Mouse (Mus musculus) midbrain, embryonic 16.5 days (tissue): ENCODE data around the gene Cbx6. TPM values are rescaled to one million over a fixed set of nuclear protein-coding genes. Genes with fewer than 3 reads are reported as not detected.

ENCODE experiments used
- ATAC-seq: fragments of 200-750 bp; cut with Nextera tagmentation; 2 replicates; pipeline ENCODE4 v1.8.0; 2017; ENCODE audit warnings: moderate TSS enrichment
- H3K27ac ChIP-seq: fragments of 300-500 bp; sonication (generic); 2 replicates; pipeline ENCODE4 v1.5.1; 2014; ENCODE audit warnings: mild to moderate bottlenecking, low read length, mixed read lengths
- H3K27me3 ChIP-seq: fragments of 300-500 bp; sonication (generic); 2 replicates; pipeline ENCODE4 v1.6.1; 2014; ENCODE audit warnings: low read depth, low read length, mixed read lengths; ENCODE audit not compliant: control insufficient read depth, insufficient read depth
- H3K36me3 ChIP-seq: fragments of 300-500 bp; sonication (generic); 2 replicates; pipeline ENCODE4 v1.6.1; 2014; ENCODE audit warnings: mild to moderate bottlenecking, low read length, moderate library complexity, mixed read lengths; ENCODE audit not compliant: control insufficient read depth, insufficient read depth
- H3K4me1 ChIP-seq: fragments of 300-500 bp; sonication (generic); 2 replicates; pipeline ENCODE4 v1.6.1; 2014; ENCODE audit warnings: mild to moderate bottlenecking, low read length, mixed read lengths; ENCODE audit not compliant: control insufficient read depth, insufficient read depth
- H3K4me2 ChIP-seq: fragments of 300-500 bp; sonication (generic); 2 replicates; pipeline ENCODE4 v1.6.1; 2014; ENCODE audit warnings: mild to moderate bottlenecking, low read length, mixed read lengths
- H3K4me3 ChIP-seq: fragments of 300-500 bp; sonication (generic); 2 replicates; pipeline ENCODE4 v1.5.1; 2014; ENCODE audit warnings: low read depth, mild to moderate bottlenecking, low read length, moderate library complexity, mixed read lengths
- H3K9ac ChIP-seq: fragments of 300-500 bp; sonication (generic); 2 replicates; pipeline ENCODE4 v1.6.1; 2014; ENCODE audit warnings: low read depth, low read length, mixed read lengths
- H3K9me3 ChIP-seq: fragments of 300-500 bp; sonication (generic); replicated peaks from 2 replicates; pipeline ENCODE4 v1.6.1; 2014; ENCODE audit warnings: mild to moderate bottlenecking, low read length, mixed read lengths; ENCODE audit not compliant: control insufficient read depth, poor library complexity, severe bottlenecking
- WGBS: fragments of 180-500 bp; shearing (Covaris S2); extraction: QIAGEN DNeasy Blood & Tissue Kit; methylation state at CpG from one replicate; pipeline ENCODE4 v1.1.7; 2014; 5-methylcytosine and 5-hydroxymethylcytosine counted together
- polyA plus RNA-seq: library from polyadenylated mRNA; unstranded; fragments of >200 nt; fragmentation: Nextera tagmentation; extraction: Ambion mirVana; gene quantifications from 2 replicates; pipeline ENCODE4 v1.2.1, GENCODE M21; 2015

Gene Cbx6
- polyA plus RNA-seq, 1 experiment from 2014 or later = 73.2 TPM

DNA sequence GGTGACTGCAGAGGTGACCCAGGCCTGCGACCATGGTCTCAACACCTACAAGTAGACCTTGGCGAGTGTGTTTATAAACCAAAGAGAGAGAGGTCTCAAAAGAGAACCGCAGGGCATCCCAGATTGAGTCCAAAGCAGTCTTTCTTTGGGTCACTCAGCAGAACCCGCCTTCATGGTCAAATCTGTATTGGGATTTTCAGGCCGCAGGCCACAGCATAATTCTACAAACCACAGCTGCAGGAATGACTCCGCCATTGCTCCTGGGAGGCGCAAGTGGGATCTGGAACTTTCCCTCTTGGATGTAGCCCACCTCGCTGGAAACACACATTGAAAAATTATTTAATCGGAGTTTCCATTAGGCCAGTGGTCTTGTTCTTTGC lies 383 bp upstream of the Cbx6 start:
- no peaks in the 10 kb centered on the region for H3K27me3 ChIP-seq
- no peaks in the 10 kb centered on the region for H3K9me3 ChIP-seq
- H3K4me2 ChIP-seq = peak overlapping the region; percentile 77
- H3K4me3 ChIP-seq = peak overlapping the region; percentile 56
- H3K4me1 ChIP-seq = peaks cover 39% of the 10 kb centered on the region
- no peak for ATAC-seq
- H3K9ac ChIP-seq = peak overlapping the region; percentile 64
- WGBS = 31% methylated on average over 9 of the region's 9 CpGs
- H3K36me3 ChIP-seq = peaks cover 3% of the 10 kb centered on the region; the same call in 1 of the 2 replicates
- H3K27ac ChIP-seq = peak overlapping the region; percentile 99

DNA sequence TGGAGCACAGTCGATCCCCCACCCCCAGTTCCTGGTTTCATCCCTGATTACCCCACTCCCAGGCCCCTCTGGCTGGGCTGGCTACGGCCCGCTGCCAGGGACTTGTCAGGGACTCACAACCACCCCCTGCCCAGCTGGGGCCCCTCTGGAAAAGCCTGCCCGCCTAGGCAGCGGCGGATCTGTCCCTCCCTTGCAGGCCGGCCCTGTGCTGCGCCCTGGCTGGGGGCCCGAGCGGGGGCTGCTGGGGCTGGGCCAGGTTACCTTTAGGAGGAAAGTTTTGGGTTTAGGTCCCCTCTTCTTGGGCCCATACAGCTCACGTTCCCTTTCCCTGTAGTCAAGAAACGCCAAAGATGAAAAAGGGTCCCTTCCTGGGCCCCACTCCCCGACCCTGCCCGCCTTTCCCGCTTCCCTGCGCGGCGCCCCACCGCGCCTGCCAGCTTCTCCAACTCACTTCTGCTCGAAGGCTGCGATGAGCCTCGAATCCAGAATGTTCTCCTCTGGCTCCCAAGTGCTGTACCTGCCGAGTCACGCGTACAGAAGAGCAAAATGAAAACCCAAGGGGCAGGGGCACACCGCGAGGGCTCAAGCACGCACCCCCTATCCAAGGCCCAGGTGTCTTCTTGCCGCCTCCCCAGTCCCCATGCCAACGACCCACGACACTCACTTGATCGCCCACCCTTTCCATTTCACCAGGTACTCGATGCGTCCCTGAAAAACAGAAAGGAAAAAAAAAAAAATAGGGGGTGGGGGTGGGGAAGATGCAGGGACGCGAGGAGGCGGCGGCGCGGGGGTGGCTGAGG lies 1.0 kb downstream of the Cbx6 start:
- H3K4me3 ChIP-seq = peak overlapping the region; percentile 56
- under 1% methylated on average over 36 of the region's 41 CpGs for WGBS
- peaks cover 45% of the 10 kb centered on the region for H3K4me1 ChIP-seq
- peak; percentile 27 for ATAC-seq
- H3K27me3 ChIP-seq = no peaks in the 10 kb centered on the region
- H3K27ac ChIP-seq = peak overlapping the region; percentile 99
- H3K4me2 ChIP-seq = peak overlapping the region; percentile 77
- peaks cover 3% of the 10 kb centered on the region; the same call in 1 of the 2 replicates for H3K36me3 ChIP-seq
- H3K9ac ChIP-seq = peak overlapping the region; percentile 93
- no peaks in the 10 kb centered on the region for H3K9me3 ChIP-seq

DNA sequence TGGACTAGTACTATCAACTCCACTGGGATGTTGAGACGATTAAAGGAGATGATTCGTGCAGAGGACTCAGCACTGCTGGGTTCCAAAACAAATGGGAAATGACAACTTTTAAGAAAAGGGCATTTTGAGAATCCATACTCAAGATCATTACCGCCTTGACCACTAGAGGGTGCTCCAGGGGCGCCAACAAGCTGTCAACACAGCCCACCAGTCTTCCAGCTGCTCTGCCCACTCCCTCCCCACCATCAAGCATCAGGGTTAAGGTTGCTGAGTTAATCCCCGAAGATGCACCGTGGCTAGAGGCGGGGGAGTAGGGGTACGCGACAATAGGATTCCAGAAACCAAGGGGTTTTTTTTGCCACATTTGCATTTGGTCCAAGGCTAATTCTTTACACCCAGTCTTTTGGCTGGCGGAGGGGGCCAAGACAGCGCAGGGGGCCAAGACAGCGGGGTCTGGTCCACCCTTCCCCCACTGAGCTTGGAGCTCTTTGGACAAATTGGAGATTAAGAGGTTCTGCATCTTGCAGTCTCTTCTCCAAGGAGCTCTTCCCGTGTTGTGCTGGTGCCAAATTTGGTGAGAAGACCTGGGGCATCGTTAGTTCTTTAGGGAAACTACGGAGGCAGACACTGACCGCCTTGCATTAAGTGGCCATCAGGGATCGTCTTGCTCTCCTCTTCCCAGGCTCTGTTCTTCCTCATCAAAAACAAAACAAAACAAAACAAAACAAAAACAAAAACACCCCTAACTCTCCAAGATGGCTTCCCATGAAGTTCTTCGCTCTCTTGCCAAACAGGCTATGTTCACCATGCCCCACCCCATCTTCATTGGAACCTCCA lies 2.2 kb downstream of the Cbx6 start:
- peak overlapping the region; percentile 77 for H3K4me2 ChIP-seq
- H3K36me3 ChIP-seq = peaks cover 6% of the 10 kb centered on the region; the same call in 1 of the 2 replicates
- peak overlapping the region; percentile 93 for H3K9ac ChIP-seq
- no peaks in the 10 kb centered on the region for H3K9me3 ChIP-seq
- H3K4me3 ChIP-seq = peak overlapping the region; percentile 56
- no peak for ATAC-seq
- WGBS = 9% methylated on average over 18 of the region's 18 CpGs
- peak overlapping the region; percentile 99 for H3K27ac ChIP-seq
- peaks cover 57% of the 10 kb centered on the region for H3K4me1 ChIP-seq
- H3K27me3 ChIP-seq = no peaks in the 10 kb centered on the region

DNA sequence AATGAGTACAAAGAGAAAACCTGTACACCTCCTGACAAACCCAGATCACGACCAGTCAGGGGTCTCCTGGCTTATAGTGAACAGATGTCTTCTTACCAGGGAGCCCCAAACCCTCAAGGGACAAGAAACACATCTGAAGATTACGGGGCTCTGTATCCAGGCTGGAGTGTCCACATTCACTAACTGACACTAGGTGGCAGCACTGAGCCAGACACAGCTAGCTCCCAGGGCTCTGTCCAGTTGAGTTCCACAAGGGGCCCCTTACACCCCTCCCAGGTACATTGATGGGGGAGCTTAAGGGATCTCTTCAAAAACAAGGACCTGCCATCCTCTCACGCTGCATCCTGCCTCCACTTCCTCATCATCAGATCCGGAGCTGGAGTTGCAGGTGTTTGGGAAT lies 4.1 kb downstream of the Cbx6 start:
- Histone ChIP-seq H3K27ac (no peak overlapping the region), H3K4me3 (no peak overlapping the region), H3K36me3 (peaks cover 6% of the 10 kb centered on the region; the same call in 1 of the 2 replicates), H3K9ac (peak overlapping the region; percentile 15; the same call in 1 of the 2 replicates), H3K27me3 (no peaks in the 10 kb centered on the region), H3K4me2 (no peak overlapping the region), H3K4me1 (peaks cover 66% of the 10 kb centered on the region), H3K9me3 (no peaks in the 10 kb centered on the region)
- WGBS = 10% methylated on average over 4 of the region's 4 CpGs
- no peak for ATAC-seq

DNA sequence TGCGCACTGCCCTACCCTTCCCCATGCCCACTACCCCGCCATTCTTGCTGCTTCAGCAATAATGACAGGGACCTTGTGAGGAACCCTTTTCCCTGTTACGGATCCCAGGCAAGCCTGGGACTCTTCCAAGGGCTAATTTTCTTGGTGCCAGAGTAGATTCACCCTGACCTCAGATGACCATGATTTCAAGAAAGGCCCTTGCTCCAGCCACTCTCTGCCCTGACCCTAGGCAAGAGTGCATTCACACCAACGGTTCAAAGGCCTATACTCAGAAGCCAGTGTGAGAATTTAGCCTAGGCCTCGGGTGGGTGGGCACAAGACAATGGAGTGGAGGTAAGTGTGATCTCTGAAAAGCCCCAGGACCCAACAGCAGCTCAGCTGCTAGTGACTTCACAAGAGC lies 5.1 kb downstream of the Cbx6 start:
- Histone ChIP-seq H3K4me1 (peaks cover 62% of the 10 kb centered on the region), H3K9me3 (no peaks in the 10 kb centered on the region), H3K4me3 (no peak overlapping the region), H3K27ac (no peak overlapping the region), H3K36me3 (peaks cover 6% of the 10 kb centered on the region; the same call in 1 of the 2 replicates), H3K9ac (no peak overlapping the region), H3K27me3 (no peaks in the 10 kb centered on the region), H3K4me2 (no peak overlapping the region)
- WGBS = 70% methylated on average over 5 of the region's 5 CpGs
- ATAC-seq = no peak

DNA sequence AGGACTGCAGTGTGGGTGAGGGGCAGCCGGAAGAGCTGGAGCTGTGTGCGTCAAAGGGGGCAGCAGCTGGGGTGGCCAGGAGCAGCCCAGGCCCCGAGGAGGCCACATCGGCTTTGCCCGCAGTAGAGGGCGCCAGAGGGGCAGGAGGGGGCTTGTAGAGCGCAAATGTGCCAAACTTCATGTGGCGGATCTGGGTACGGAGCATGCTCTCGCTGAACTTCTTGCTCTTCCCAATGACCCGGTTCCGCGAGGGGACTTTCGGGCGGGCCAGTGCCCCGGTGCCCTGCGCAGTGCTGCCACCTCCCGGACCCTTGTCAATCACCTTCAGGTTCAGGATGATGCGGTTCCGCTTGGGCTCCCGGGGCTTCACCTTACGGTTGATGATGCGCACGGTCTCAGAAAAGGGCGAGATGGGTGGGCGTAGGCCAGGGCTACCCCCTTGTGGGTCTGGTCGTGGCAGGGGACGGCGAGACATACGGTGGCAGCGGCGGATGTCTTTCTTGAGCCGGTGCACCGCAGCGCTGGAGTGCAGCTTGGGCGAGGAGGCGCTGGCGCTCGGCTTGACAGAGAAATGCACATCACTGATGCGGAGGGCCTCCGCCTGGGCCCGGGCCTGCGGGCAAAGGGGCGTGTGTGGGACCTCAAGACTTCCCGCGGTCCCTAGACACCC lies 6.0 kb downstream of the Cbx6 start:
- no peak for ATAC-seq
- Histone ChIP-seq H3K27me3 (no peaks in the 10 kb centered on the region), H3K9ac (peak overlapping the region; percentile 31; the same call in 1 of the 2 replicates), H3K4me1 (peaks cover 62% of the 10 kb centered on the region), H3K27ac (no peak overlapping the region), H3K36me3 (peaks cover 7% of the 10 kb centered on the region), H3K4me2 (peak overlapping the region; percentile 29; the same call in 1 of the 2 replicates), H3K4me3 (no peak overlapping the region), H3K9me3 (no peaks in the 10 kb centered on the region)
- whole genome bisulfite sequencing = 62% methylated on average over 46 of the region's 46 CpGs

DNA sequence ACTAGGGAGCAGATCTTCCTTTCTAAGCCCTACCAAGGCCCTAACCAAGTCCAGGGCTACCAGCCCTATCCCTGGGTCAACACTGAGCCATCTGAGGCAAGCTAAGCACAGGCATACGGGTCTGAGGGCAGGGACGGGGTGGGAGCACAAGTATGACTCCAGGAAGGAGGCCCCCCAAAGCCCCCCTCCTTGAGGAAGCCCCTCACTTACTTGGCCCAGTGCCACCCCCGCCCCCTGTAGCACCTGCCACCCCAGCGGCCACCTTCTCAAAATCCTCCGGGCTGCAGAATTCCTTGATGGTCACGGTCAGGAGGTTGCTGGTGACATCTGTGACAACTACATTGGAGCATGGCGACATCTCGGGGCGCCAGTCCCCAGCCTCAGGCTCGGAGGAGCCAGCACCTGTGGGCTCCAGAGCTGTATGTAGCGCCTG lies 6.7 kb downstream of the Cbx6 start:
- ATAC-seq = no peak
- H3K4me1 ChIP-seq = peaks cover 61% of the 10 kb centered on the region
- peak overlapping the region; percentile 29; the same call in 1 of the 2 replicates for H3K4me2 ChIP-seq

GRCm38 (mm10) chr15:79827061-79827777 lies 7.3 kb downstream of the Cbx6 start:
- WGBS = 86% methylated on average over 14 of the region's 14 CpGs
- no peak overlapping the region for H3K27ac ChIP-seq
- peaks cover 13% of the 10 kb centered on the region for H3K36me3 ChIP-seq
- ATAC-seq = peak; percentile 12; the same call in 1 of the 2 replicates
- no peak overlapping the region for H3K4me3 ChIP-seq
- H3K9me3 ChIP-seq = no peaks in the 10 kb centered on the region
- peak overlapping the region; percentile 37 for H3K9ac ChIP-seq
- H3K4me1 ChIP-seq = peaks cover 55% of the 10 kb centered on the region
- H3K4me2 ChIP-seq = no peak overlapping the region
- H3K27me3 ChIP-seq = no peaks in the 10 kb centered on the region

More for the DNA sequence above, 6.7 kb downstream of the Cbx6 start:
- WGBS = 82% methylated on average over 11 of the region's 11 CpGs
- peaks cover 13% of the 10 kb centered on the region for H3K36me3 ChIP-seq
- H3K9me3 ChIP-seq = no peaks in the 10 kb centered on the region
- no peaks in the 10 kb centered on the region for H3K27me3 ChIP-seq
- peak overlapping the region; percentile 37 for H3K9ac ChIP-seq
- no peak overlapping the region for H3K4me3 ChIP-seq
- no peak overlapping the region for H3K27ac ChIP-seq
